Mouse (Mus musculus) testis, adult 2 months (tissue): ENCODE data around the gene Per1.

Experiments used
- CTCF ChIP-seq: fragments of 200-500 bp; IDR thresholded peaks from 2 replicates; pipeline ENCODE4 v1.5.1; 2012; ENCODE audit warnings: low read depth, mild to moderate bottlenecking, inconsistent platforms, low read length, moderate library complexity; ENCODE audit not compliant: control insufficient read depth, insufficient read depth, insufficient replicate concordance
- POLR2A ChIP-seq: fragments of 200-500 bp; IDR thresholded peaks from 2 replicates; pipeline ENCODE4 v1.6.1; 2012; ENCODE audit warnings: low read depth, mild to moderate bottlenecking, inconsistent platforms, low read length, moderate library complexity; ENCODE audit not compliant: control insufficient read depth

- TF ChIP-seq CTCF (no peak), POLR2A (no peak)
These were observed 28.2 kb downstream of the Per1 start for GRCm38 (mm10) chr11:69123056-69123692.
